Mouse (Mus musculus) B cell, adult (primary cell): ENCODE measurements around the gene Fsd1l. TPM values are rescaled to one million over a fixed set of nuclear protein-coding genes. Genes with fewer than 3 reads are reported as not detected.

Experiments
- total RNA-seq: library from RNA; stranded (reverse); gene quantifications from 4 replicates; pipeline ENCODE4 v1.2.4, GENCODE M21; 2023; ENCODE audit not compliant: inconsistent age

The Fsd1l gene
- total RNA-seq, result not detected in 4 replicates

GRCm38 (mm10) chr4:53631316-53632010 is at the start of gene Fsd1l:
Fsd1l (plus strand) TSS chr4:53631471.

GRCm38 (mm10) chr4:53713704-53714050 is 82.4 kb downstream of the Fsd1l start, which contains the start of gene Fktn:
Fktn (plus strand) TSS chr4:53713998.

Other genes with a start within 250 kb of the Fsd1l start
- gene Slc44a1, start 191.1 kb upstream of the Fsd1l start, total RNA-seq, result 17.8 to 24.4 TPM (median 20.3 TPM) in 4 replicates
- gene Fktn, start 82.5 kb downstream of the Fsd1l start, total RNA-seq, result 1.9 to 3.3 TPM (median 2.9 TPM) in 4 replicates
- 0.39 TPM in 1 of 4 replicates, not detected in the others for gene Tal2, start 148.2 kb downstream of the Fsd1l start, total RNA-seq
- gene Tmem38b, start 194.6 kb downstream of the Fsd1l start, total RNA-seq, result 3.3 to 5.9 TPM (median 4.9 TPM) in 4 replicates